Mouse (Mus musculus) thymus, postnatal 0 days (tissue): ENCODE measurements around the gene Slc6a18. TPM values are rescaled to one million over a fixed set of nuclear protein-coding genes. Genes with fewer than 3 reads are reported as not detected.

Experiments used
- polyA plus RNA-seq: library from polyadenylated mRNA; unstranded; fragments of >200 nt; fragmentation: Nextera tagmentation; extraction: Ambion mirVana; gene quantifications from 2 replicates; pipeline ENCODE4 v1.2.1, GENCODE M21; 2015

Slc6a18 gene
- polyA plus RNA-seq, 1 experiment from 2014 or later = 0.16 TPM

Other genes starting within 250 kb of the Slc6a18 start
- 15.7 and 18.0 TPM in 2 replicates for gene Lpcat1, start 210.8 kb downstream of the Slc6a18 start, polyA plus RNA-seq
- gene Slc6a3, start 141.3 kb downstream of the Slc6a18 start, polyA plus RNA-seq = 0.05 and 0.10 TPM in 2 replicates
- 122 and 128 TPM in 2 replicates for gene Clptm1l, start 74.0 kb downstream of the Slc6a18 start, polyA plus RNA-seq
- 3.0 and 6.0 TPM in 2 replicates for gene Tert, start 51.1 kb downstream of the Slc6a18 start, polyA plus RNA-seq
- 17.6 and 21.2 TPM in 2 replicates for gene Slc6a19, start 26.8 kb upstream of the Slc6a18 start, polyA plus RNA-seq
- gene Slc12a7, start 55.1 kb upstream of the Slc6a18 start, polyA plus RNA-seq = 27.7 and 33.8 TPM in 2 replicates
- 0.78 and 0.96 TPM in 2 replicates for gene Nkd2, start 169.6 kb upstream of the Slc6a18 start, polyA plus RNA-seq